Mouse (Mus musculus): Measurements from ENCODE around the gene Capn12.

DNA sequence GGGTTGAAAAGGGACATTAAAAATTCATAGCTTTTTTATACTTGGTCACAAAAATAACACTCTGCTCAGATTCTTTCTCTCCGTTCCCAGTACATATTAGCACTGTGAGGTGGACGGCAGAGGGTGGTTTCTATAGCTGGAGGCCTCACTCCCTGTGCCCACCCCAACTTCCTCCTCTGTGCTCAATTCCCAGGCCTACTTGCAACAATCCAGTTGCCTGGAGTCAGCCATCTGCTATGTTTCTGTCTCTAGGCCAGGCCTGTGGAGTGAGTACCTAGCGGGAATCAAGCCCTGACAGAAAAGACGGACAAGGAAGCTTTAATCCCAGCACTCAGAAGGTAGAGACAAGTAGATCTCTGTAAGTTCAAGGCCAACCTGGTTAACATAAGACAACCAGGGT, 41.4 kb downstream of the Capn12 start:
- TF ChIP-seq CTCF (IDR thresholded peaks at IDR 0.05; ENCODE audit: low read depth, low read length): no peak
- no peak for TF ChIP-seq POLR2A (IDR thresholded peaks at IDR 0.05; ENCODE audit: extremely low read depth, insufficient read depth, low read length)

Measured in liver, adult 2 months (tissue).